Comparison of ENCODE assay signal across 8 mouse cellular contexts in genomic region chr9:59680534-59680875, GRCm38 (mm10). TPM values are rescaled to one million over a fixed set of nuclear protein-coding genes. Genes with fewer than 3 reads are reported as not detected.
A peak's percentile ranks its signal among the peaks of the same experiment; 100 is the strongest.
DNase-seq lines count a peak whose midpoint lies in the region; ATAC-seq and TF ChIP-seq lines count a peak whose summit lies in the region.

No protein-coding gene starts in this region.

- intact Hi-C loops in left cerebral cortex, adult 2 months (cut with DNase I), result loop anchor here (1.0 kb wide), 1 partner anchor 24 kb away; the partner anchor contains the start of gene Pkm
- intact Hi-C loops in left cerebral cortex, postnatal 36 days (cut with DNase I), result no loop called here

- WGBS in embryonic facial prominence, embryonic 13.5 days, result 10% methylated on average over 16 of the region's 16 CpGs
- WGBS in hindbrain, postnatal 0 days, result 9% methylated on average over 16 of the region's 16 CpGs
- WGBS in midbrain, postnatal 0 days, result 9% methylated on average over 16 of the region's 16 CpGs

- peak overlapping the region; percentile 91 for H3K4me2 ChIP-seq in embryonic facial prominence, embryonic 13.5 days
- H3K4me2 ChIP-seq in hindbrain, postnatal 0 days (ENCODE audit: low read depth, low read length), result peak overlapping the region; percentile 91
- H3K4me2 ChIP-seq in midbrain, postnatal 0 days (ENCODE audit: low read depth, low read length, poor library complexity, severe bottlenecking), result peak overlapping the region; percentile 84

- peak overlapping the region; percentile 78 for H3K27ac ChIP-seq in left cerebral cortex, adult 2 months
- H3K27ac ChIP-seq in embryonic facial prominence, embryonic 13.5 days, result peak overlapping the region; percentile 39; the same call in 1 of the 2 replicates
- H3K27ac ChIP-seq in hindbrain, postnatal 0 days, result no peak overlapping the region
- H3K27ac ChIP-seq in midbrain, postnatal 0 days (ENCODE audit: low read depth, low read length), result no peak overlapping the region; the same call in 1 of the 2 replicates

- H3K36me3 ChIP-seq in embryonic facial prominence, embryonic 13.5 days, result peaks cover 41% of the 10 kb centered on the region
- peaks cover 27% of the 10 kb centered on the region for H3K36me3 ChIP-seq in hindbrain, postnatal 0 days (ENCODE audit: insufficient read depth, low read length)
- H3K36me3 ChIP-seq in midbrain, postnatal 0 days (ENCODE audit: insufficient read depth, low read length), result peaks cover 15% of the 10 kb centered on the region

- no peak for TF ChIP-seq CTCF in left cerebral cortex, adult 2 months (IDR thresholded peaks at IDR 0.05)
- no peak for TF ChIP-seq CTCF in hindbrain, postnatal 0 days (IDR thresholded peaks at IDR 0.05; ENCODE audit: low read depth)
- TF ChIP-seq CTCF in midbrain, postnatal 0 days (IDR thresholded peaks at IDR 0.05), result no peak

- H3K27me3 ChIP-seq in embryonic facial prominence, embryonic 13.5 days, result peaks cover 13% of the 10 kb centered on the region
- no peaks in the 10 kb centered on the region for H3K27me3 ChIP-seq in hindbrain, postnatal 0 days (ENCODE audit: insufficient read depth, low read length)
- H3K27me3 ChIP-seq in midbrain, postnatal 0 days (ENCODE audit: insufficient read depth, low read length), result no peaks in the 10 kb centered on the region

- no peaks in the 10 kb centered on the region for H3K9me3 ChIP-seq in embryonic facial prominence, embryonic 13.5 days
- no peaks in the 10 kb centered on the region for H3K9me3 ChIP-seq in hindbrain, postnatal 0 days (ENCODE audit: low read length)
- no peaks in the 10 kb centered on the region for H3K9me3 ChIP-seq in midbrain, postnatal 0 days (ENCODE audit: low read length)

- DNase-seq in left cerebral cortex, adult 2 months (ENCODE audit: extremely low spot score in 1 of 2, low spot score in 2 of 2), result no peak
- DNase-seq in left cerebral cortex, postnatal 36 days (ENCODE audit: low spot score in 2 of 2), result no peak
- DNase-seq in hindbrain, postnatal 0 days (ENCODE audit: low spot score), result no peak
- DNase-seq in midbrain, postnatal 0 days (ENCODE audit: low spot score), result no peak
- DNase-seq in natural killer cell, adult 2 months (ENCODE audit: low spot score in 2 of 2), result no peak
- no peak for DNase-seq in cerebellum, adult 18-20 months
- DNase-seq in adrenal gland, adult 8-10 months, result no peak

- H3K4me1 ChIP-seq in embryonic facial prominence, embryonic 13.5 days, result peaks cover 9% of the 10 kb centered on the region
- H3K4me1 ChIP-seq in hindbrain, postnatal 0 days (ENCODE audit: insufficient read depth, low read length), result peaks cover 4% of the 10 kb centered on the region; the same call in 1 of the 2 replicates
- H3K4me1 ChIP-seq in midbrain, postnatal 0 days (ENCODE audit: insufficient read depth, low read length), result peaks cover 4% of the 10 kb centered on the region; the same call in 1 of the 2 replicates

- H3K9ac ChIP-seq in embryonic facial prominence, embryonic 13.5 days, result peak overlapping the region; percentile 67
- peak overlapping the region; percentile 61 for H3K9ac ChIP-seq in hindbrain, postnatal 0 days (replicated peaks; ENCODE audit: low read length)
- peak overlapping the region; percentile 64 for H3K9ac ChIP-seq in midbrain, postnatal 0 days (replicated peaks; ENCODE audit: low read length, poor library complexity, severe bottlenecking)

- no peak; the same call in 1 of the 2 replicates for ATAC-seq in embryonic facial prominence, embryonic 13.5 days (ENCODE audit: insufficient number of reproducible peaks, insufficient read depth, low FRiP score, low TSS enrichment, low read depth)
- ATAC-seq in hindbrain, postnatal 0 days, result peak; percentile 16; the same call in 1 of the 2 replicates
- peak; percentile 31; the same call in 1 of the 2 replicates for ATAC-seq in midbrain, postnatal 0 days (ENCODE audit: low FRiP score)

- H3K4me3 ChIP-seq in left cerebral cortex, adult 2 months, result peak overlapping the region; percentile 65
- peak overlapping the region; percentile 56 for H3K4me3 ChIP-seq in embryonic facial prominence, embryonic 13.5 days
- peak overlapping the region; percentile 59 for H3K4me3 ChIP-seq in hindbrain, postnatal 0 days (ENCODE audit: low read length)
- H3K4me3 ChIP-seq in midbrain, postnatal 0 days (ENCODE audit: low read depth, low read length), result peak overlapping the region; percentile 54

RNA-seq across cellular contexts. Expression of gene Gramd2, which starts 0.6 kb away (rescaled TPM):
- total RNA-seq in left cerebral cortex, adult 2 months (2021), result 10 to 100 TPM in 1 of 2 experiments, 1 to 10 TPM in 1; 8.6 to 10.7 TPM
- total RNA-seq in left cerebral cortex, postnatal 36 days (2021), result 10 to 100 TPM; 10.4 to 10.8 TPM
- polyA plus RNA-seq in embryonic facial prominence, embryonic 13.5 days (2015; fragmentation: Nextera tagmentation; extraction: Ambion mirVana), result 1.6 and 2.0 TPM in 2 replicates
- 5.0 and 11.2 TPM in 2 replicates for total RNA-seq in hindbrain, postnatal 0 days (2014; rRNA removed)
- polyA plus RNA-seq in hindbrain, postnatal 0 days (2015; fragmentation: Nextera tagmentation; extraction: Ambion mirVana), result 2.9 and 4.0 TPM in 2 replicates
- total RNA-seq in midbrain, postnatal 0 days (2014; rRNA removed), result 8.9 and 12.1 TPM in 2 replicates
- polyA plus RNA-seq in midbrain, postnatal 0 days (2015; fragmentation: Nextera tagmentation; extraction: Ambion mirVana), result 4.4 and 5.2 TPM in 2 replicates
- total RNA-seq in adrenal gland, adult 8-10 months (2022), result under 1 TPM in 3 of 4 experiments, not detected in 1; 0.07 to 0.20 (median 0.11) TPM

RNA-seq across cellular contexts. Expression of gene Pkm, which starts 24.3 kb away (rescaled TPM):
- total RNA-seq in left cerebral cortex, adult 2 months (2021), result 1,000 to 10,000 TPM; 1,277 to 1,324 TPM
- 1,000 to 10,000 TPM; 1,213 to 1,355 TPM for total RNA-seq in left cerebral cortex, postnatal 36 days (2021)
- polyA plus RNA-seq in embryonic facial prominence, embryonic 13.5 days (2015; fragmentation: Nextera tagmentation; extraction: Ambion mirVana), result 1,264 and 1,360 TPM in 2 replicates
- 945 and 948 TPM in 2 replicates for total RNA-seq in hindbrain, postnatal 0 days (2014; rRNA removed)
- polyA plus RNA-seq in hindbrain, postnatal 0 days (2015; fragmentation: Nextera tagmentation; extraction: Ambion mirVana), result 864 and 883 TPM in 2 replicates
- 722 and 739 TPM in 2 replicates for total RNA-seq in midbrain, postnatal 0 days (2014; rRNA removed)
- polyA plus RNA-seq in midbrain, postnatal 0 days (2015; fragmentation: Nextera tagmentation; extraction: Ambion mirVana), result 780 and 851 TPM in 2 replicates
- 100 to 1,000 TPM; 565 to 846 (median 715) TPM for total RNA-seq in adrenal gland, adult 8-10 months (2022)

Comparison
In these comparisons a context has a peak if more than half of its experiments do, and no peak if none do; other contexts are left out.
1. H3K27ac ChIP-seq: peak in left cerebral cortex, adult 2 months (single experiment) and embryonic facial prominence, embryonic 13.5 days (single experiment); none in hindbrain, postnatal 0 days (single experiment) and midbrain, postnatal 0 days (single experiment).
2. Peak in every context shown above with its lines, with median percentiles within 50 percentile points of each other: H3K4me3 ChIP-seq, H3K4me2 ChIP-seq and H3K9ac ChIP-seq.